Mouse (Mus musculus) bone marrow, adult 2 months (tissue): ENCODE measurements at regions not wholly inside any gene's neighbourhood (a gene's known extent, or its start where the extent isn't known, plus 50 kb on each side); places are given as distances from the start of the nearest gene placed in this dataset.

Experiments
- H3K27ac ChIP-seq: fragments of 200-500 bp; 2 replicates; pipeline ENCODE4 v1.5.1; 2012; ENCODE audit warnings: low read depth, mild to moderate bottlenecking, control low read depth, inconsistent platforms, low read length; ENCODE audit not compliant: control insufficient read depth, poor library complexity, insufficient read depth
- H3K4me1 ChIP-seq: fragments of 200-500 bp; 2 replicates; pipeline ENCODE4 v1.6.1; 2011; ENCODE audit warnings: low read length; ENCODE audit not compliant: control insufficient read depth, insufficient read depth
- H3K4me3 ChIP-seq: fragments of 200-500 bp; replicated peaks from 2 replicates; pipeline ENCODE3; 2011; ENCODE audit warnings: mild to moderate bottlenecking, low read depth, low read length, control low read depth; ENCODE audit not compliant: control insufficient read depth
- CTCF ChIP-seq: fragments of 200-500 bp; IDR thresholded peaks from 2 replicates; pipeline ENCODE4 v1.5.1; 2011; ENCODE audit warnings: low read length, control low read depth; ENCODE audit not compliant: control insufficient read depth, insufficient read depth
- POLR2A ChIP-seq: fragments of 200-500 bp; IDR thresholded peaks from 2 replicates; pipeline ENCODE4 v1.6.1; 2011; ENCODE audit warnings: low read depth, mild to moderate bottlenecking, control low read depth, low read length, borderline replicate concordance; ENCODE audit not compliant: control insufficient read depth
- WGBS: fragments of 180-500 bp; shearing (Covaris S2); methylation state at CpG from one replicate; pipeline ENCODE4 v1.1.7; 2018; 5-methylcytosine and 5-hydroxymethylcytosine counted together

DNA sequence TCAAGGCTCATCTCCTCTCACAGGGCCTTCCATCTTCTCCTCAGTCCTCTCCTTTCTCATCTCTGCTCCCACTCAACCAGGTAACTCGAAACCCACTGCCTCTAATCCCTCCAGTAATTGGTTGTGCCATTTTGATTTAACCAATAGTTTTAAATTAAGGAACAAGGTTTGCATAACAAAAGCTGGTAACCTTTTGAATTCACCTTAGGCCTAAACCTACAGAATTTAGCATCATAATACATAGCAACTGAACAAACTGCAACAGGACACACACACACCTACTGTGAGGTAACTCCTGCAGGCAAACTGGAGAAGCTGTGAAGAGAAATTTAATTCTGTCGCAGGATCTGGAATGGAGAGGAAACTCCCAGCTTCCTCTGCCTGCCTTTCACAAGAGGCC lies 66.9 kb upstream of the Mboat1 start:
- TF ChIP-seq CTCF (no peak), POLR2A (no peak)
- H3K4me3 ChIP-seq: no peak overlapping the region
- H3K27ac ChIP-seq: no peak overlapping the region
- no peaks in the 10 kb centered on the region; the same call in 1 of the 2 replicates for H3K4me1 ChIP-seq
- WGBS: 72% methylated on average over 2 of the region's 2 CpGs

DNA sequence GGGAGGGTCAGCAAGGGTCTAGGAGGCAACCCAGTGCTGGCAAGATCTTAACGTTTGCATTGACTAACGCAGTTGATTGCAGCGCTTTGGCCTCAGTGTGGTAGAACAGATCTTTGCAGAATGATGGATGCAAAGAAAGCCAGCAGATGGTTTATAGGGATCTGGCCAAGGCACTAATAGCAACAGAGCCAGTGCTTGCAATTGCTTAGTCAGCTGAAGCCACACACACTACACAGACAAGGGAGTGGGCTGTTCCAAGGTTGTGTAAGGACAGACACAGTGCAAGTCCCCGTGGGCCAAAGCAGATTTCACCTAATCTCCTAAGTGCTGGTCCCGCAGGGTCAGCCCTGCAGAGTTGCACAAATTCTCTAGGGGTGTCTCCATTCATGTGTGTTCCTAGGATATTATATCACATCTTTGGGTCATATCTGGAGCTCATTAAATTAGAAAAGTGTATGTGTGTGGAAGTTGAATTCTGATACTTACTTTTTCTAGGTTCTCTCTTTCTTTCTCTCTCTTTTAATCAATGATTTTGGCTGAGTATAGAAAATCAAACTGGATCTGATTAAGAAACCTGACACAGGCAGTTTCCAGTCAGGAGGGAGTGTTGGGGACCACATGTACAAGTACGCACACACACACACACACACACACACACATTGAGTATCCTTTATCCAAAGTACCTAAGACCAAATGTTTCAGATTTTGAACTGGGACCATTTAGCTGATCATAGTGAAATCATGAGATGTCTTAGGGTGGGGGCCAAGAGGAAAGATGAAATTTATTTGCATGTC lies 68.5 kb upstream of the Mboat1 start:
- H3K4me3 ChIP-seq: no peak overlapping the region
- 64% methylated on average over 6 of the region's 6 CpGs for WGBS

DNA sequence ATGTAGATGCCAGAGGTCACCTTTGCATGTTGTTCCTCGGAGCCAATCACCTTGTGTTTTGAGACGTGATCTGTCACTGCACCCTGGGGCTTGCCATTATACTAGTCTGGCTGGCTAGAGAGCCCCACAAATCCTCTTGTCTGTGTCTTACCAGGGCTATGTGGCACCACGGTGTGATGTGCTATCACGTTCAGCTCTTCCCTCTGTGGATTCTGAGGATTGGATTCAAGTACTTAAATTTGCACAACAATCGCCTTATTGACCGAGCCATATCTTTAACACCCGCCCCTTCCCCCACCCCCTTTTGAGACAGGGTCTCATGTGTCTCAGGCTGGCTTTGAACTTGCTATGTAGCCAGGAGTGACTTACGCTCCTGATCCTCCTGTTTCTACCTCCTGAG lies 70.8 kb upstream of the Mboat1 start:
- Histone ChIP-seq H3K4me3 (no peak overlapping the region), H3K4me1 (no peaks in the 10 kb centered on the region), H3K27ac (no peak overlapping the region)
- TF ChIP-seq POLR2A (no peak), CTCF (no peak)
- 85% methylated on average over 8 of the region's 8 CpGs for WGBS

More for the DNA sequence above, 68.5 kb upstream of the Mboat1 start:
- H3K27ac ChIP-seq: no peak overlapping the region
- H3K4me1 ChIP-seq: no peaks in the 10 kb centered on the region
- no peak for TF ChIP-seq POLR2A
- no peak for TF ChIP-seq CTCF

DNA sequence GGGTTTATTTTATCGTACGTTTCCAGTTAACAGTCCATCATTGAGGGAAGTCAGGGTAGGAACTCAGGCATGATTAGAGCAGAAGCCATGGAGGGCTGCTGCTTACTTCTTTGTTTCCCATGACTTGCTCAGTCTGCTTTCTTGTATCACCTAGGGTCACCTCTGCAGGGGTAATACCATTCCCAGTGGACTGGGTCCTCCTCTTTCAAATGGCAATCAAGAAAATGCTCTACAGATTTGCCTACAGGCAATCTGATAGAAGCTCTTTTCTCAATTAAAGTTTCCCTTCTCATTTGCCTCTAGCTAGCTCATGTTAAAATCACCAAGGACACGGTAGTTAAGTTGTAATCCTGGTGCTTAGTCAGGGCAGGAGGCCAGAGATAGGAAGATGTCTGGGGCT lies 72.5 kb upstream of the Mboat1 start:
- 84% methylated on average over 3 of the region's 3 CpGs for WGBS
- TF ChIP-seq POLR2A: no peak
- no peak for TF ChIP-seq CTCF
- Histone ChIP-seq H3K4me1 (no peaks in the 10 kb centered on the region), H3K27ac (no peak overlapping the region), H3K4me3 (no peak overlapping the region)

DNA sequence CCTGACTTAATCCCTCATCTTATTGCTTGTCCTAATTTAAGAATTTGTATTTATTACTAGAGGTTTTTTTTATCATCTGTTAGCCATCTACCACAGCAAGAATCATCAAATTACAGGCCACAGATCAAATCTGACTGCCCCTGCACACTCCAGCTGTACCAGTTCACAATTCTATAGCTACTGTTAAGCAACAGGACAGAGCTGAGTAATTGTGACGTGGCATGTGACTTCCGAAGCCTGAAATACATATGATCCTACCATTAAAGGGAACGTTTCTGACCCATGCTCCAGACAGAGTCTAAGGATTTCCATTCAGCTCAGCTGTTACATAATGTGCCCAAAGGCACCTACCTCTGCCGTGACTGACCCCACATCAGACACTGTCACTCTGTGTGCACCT lies 74.0 kb upstream of the Mboat1 start:
- no peak overlapping the region for H3K4me3 ChIP-seq
- TF ChIP-seq CTCF (no peak), POLR2A (no peak)
- no peaks in the 10 kb centered on the region for H3K4me1 ChIP-seq
- 71% methylated on average over 4 of the region's 4 CpGs for WGBS
- H3K27ac ChIP-seq: no peak overlapping the region

DNA sequence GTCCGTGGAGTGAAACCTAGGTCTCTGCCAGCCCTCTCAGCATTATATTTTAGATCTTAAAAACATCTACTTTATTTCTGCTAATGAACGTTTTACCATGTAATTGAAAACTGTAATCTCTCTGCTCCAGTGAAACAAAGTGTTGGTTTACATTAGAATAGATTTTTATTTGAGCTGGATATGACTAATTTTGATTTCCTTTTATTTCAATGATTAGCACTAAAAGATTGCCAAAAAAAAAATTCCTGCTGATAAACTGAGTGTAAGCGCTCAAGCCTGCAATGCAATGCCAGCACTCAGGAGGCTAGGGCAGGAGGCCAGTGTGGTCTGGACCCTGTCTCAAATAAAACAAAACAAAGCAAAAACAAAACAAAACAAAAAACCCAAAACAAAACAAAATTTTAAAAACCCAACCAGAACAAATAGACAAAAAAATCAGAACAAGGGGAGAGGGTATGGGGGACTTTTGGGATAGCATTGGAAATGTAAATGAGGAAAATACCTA lies 69.3 kb upstream of the E2f3 start:
- no peak overlapping the region for H3K4me3 ChIP-seq
- 75% methylated on average over 3 of the region's 3 CpGs for WGBS
- H3K27ac ChIP-seq: no peak overlapping the region
- TF ChIP-seq POLR2A: no peak
- TF ChIP-seq CTCF: no peak
- no peaks in the 10 kb centered on the region for H3K4me1 ChIP-seq

DNA sequence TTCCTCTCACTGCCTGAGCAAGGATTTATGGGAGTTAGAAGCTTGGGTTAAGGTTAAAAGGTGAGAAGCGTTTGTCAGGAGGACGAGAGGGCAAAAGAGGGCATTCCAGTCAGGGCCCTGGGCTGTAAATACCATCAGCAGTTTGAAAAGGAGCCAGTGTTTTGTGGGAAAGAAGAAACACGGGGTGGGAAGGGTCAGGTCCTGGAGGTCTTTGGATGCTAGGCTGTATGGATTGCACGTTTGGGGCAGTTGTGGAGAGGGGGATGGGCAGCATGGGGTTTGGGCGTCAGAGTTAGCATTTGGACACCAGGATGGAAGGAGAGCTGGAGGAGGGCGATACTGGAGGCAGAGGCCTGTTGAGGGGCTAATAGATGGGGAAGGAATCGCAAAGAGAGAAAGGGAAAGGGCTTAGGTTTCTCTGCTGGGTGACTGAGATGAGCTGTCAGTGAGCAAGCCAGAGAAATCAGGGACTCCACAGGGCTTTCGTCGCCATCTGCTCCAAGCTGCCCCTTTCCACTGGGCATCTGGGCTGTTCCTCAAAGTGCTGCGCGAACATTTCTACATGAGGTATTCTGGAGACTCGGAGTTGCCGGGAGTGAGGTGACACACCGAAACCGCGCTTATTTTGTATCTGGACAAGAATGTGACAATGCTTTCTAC lies 66.2 kb upstream of the E2f3 start:
- TF ChIP-seq CTCF (no peak), POLR2A (no peak)
- H3K4me3 ChIP-seq: no peak overlapping the region
- no peak overlapping the region for H3K27ac ChIP-seq
- no peaks in the 10 kb centered on the region for H3K4me1 ChIP-seq
- 85% methylated on average over 16 of the region's 16 CpGs for WGBS

DNA sequence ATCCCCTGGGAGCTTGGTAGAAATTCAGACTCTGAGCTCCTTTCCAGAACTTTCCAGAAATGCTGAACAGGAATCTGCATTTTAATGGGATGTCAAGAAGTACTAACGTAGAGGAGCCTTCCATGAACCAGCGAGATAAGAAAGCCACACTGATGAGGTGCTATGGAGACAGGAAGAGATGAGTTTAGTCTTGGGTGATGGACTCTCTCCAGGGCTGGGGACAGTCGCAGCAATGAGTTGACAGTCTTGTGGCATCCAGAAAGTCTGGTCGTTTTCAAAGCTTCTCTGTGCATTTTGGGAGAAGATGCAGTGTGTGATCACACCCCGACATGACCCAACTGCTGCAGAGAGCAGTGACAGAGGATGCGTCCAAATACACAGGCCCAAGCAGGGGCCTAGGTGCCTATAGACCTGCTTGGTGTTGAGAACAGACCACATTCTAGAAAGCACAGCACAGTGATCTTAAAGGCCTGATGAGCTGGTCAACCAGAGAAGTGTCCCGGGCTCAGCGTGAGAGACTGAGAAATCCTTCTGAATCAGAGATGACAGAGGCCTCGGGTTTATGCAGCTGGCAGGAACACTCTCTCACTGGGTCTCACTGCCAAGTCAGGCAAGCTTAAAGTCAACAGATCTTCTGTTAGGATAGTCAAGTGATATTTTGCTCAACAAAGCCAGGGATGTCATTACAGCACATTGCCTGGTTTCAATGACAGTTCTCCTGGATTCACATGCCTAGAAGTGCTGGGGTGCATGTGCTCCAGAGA lies 65.1 kb upstream of the E2f3 start:
- TF ChIP-seq POLR2A: no peak
- TF ChIP-seq CTCF: no peak
- 79% methylated on average over 9 of the region's 9 CpGs for WGBS
- H3K4me1 ChIP-seq: no peaks in the 10 kb centered on the region
- no peak overlapping the region for H3K27ac ChIP-seq
- H3K4me3 ChIP-seq: no peak overlapping the region
